Mouse (Mus musculus) C3H10T1/2 (cell line): Measurements from ENCODE around the gene Adamts17. TPM values are rescaled to one million over a fixed set of nuclear protein-coding genes. Genes with fewer than 3 reads are reported as not detected.

Experiments
- polyA plus RNA-seq, 2 experiments: library from polyadenylated mRNA; unstranded; fragments of >200 nt; fragmentation: generic; extraction: Trizol; gene quantifications; one replicate each; pipeline ENCODE4 v1.2.1; 2012; ENCODE audit warnings: missing spikeins in 2 of 2

Gene Adamts17
- polyA plus RNA-seq, result under 1 TPM; 0.01 to 0.20 TPM

GRCm38 (mm10) chr7:66839463-66840007 is at the start of gene Adamts17:
TSS of gene Adamts17 (plus strand) at chr7:66839735.

Other genes with a start within 250 kb of the Adamts17 start
- gene Asb7, start 150.1 kb upstream of the Adamts17 start, polyA plus RNA-seq, result 1 to 10 TPM in 1 of 2 experiments, under 1 TPM in 1; 0.43 to 3.7 TPM
- 1 to 10 TPM; 1.2 to 4.5 TPM for gene Lins1, start 149.8 kb upstream of the Adamts17 start, polyA plus RNA-seq
- under 1 TPM; 0.01 to 0.05 TPM for gene Cers3, start 96.2 kb upstream of the Adamts17 start, polyA plus RNA-seq